Mouse (Mus musculus): Measurements from ENCODE around the gene Slc2a4. TPM values are rescaled to one million over a fixed set of nuclear protein-coding genes. Genes with fewer than 3 reads are reported as not detected.

Gene Slc2a4
- polyA plus RNA-seq, 1 experiment = 0.35 TPM

- TF ChIP-seq GATA1 (IDR thresholded peaks at IDR 0.05; ENCODE audit: low read length) = no peak
Measured at GRCm38 (mm10) chr11:69956218-69956617, 8.2 kb upstream of the Slc2a4 start.

GRCm38 (mm10) chr11:69953267-69953915 lies 5.4 kb upstream of the Slc2a4 start:
- no peak for TF ChIP-seq GATA1 (IDR thresholded peaks at IDR 0.05; ENCODE audit: low read length)

- no peak for TF ChIP-seq GATA1 (IDR thresholded peaks at IDR 0.05; ENCODE audit: low read length)
Measured at GRCm38 (mm10) chr11:69952274-69952673, 4.3 kb upstream of the Slc2a4 start.

GRCm38 (mm10) chr11:69950807-69951459 lies 2.9 kb upstream of the Slc2a4 start:
- no peak for TF ChIP-seq GATA1 (IDR thresholded peaks at IDR 0.05; ENCODE audit: low read length)

- TF ChIP-seq GATA1 (IDR thresholded peaks at IDR 0.05; ENCODE audit: low read length) = no peak
Measured at GRCm38 (mm10) chr11:69948763-69949150, 769 bp upstream of the Slc2a4 start.

- no peak for TF ChIP-seq GATA1 (IDR thresholded peaks at IDR 0.05; ENCODE audit: low read length)
Measured at GRCm38 (mm10) chr11:69947337-69948065, 487 bp downstream of the Slc2a4 start.

- no peak for TF ChIP-seq GATA1 (IDR thresholded peaks at IDR 0.05; ENCODE audit: low read length)
Measured at GRCm38 (mm10) chr11:69945997-69946891, 1.7 kb downstream of the Slc2a4 start.

GRCm38 (mm10) chr11:69945216-69945615 lies 2.8 kb downstream of the Slc2a4 start:
- TF ChIP-seq GATA1 (IDR thresholded peaks at IDR 0.05; ENCODE audit: low read length) = no peak

- no peak for TF ChIP-seq GATA1 (IDR thresholded peaks at IDR 0.05; ENCODE audit: low read length)
Measured at GRCm38 (mm10) chr11:69940962-69941361, 7.0 kb downstream of the Slc2a4 start.

GRCm38 (mm10) chr11:69939731-69940130 lies 8.3 kb downstream of the Slc2a4 start:
- no peak for TF ChIP-seq GATA1 (IDR thresholded peaks at IDR 0.05; ENCODE audit: low read length)

- TF ChIP-seq GATA1 (IDR thresholded peaks at IDR 0.05; ENCODE audit: low read length) = no peak
Measured at GRCm38 (mm10) chr11:69939181-69939580, 8.8 kb downstream of the Slc2a4 start.

GRCm38 (mm10) chr11:69938401-69938979 lies 9.5 kb downstream of the Slc2a4 start:
- TF ChIP-seq GATA1 (IDR thresholded peaks at IDR 0.05; ENCODE audit: low read length) = no peak

- TF ChIP-seq GATA1 (IDR thresholded peaks at IDR 0.05; ENCODE audit: low read length) = no peak
Measured at GRCm38 (mm10) chr11:69937834-69938233, 10.2 kb downstream of the Slc2a4 start.

GRCm38 (mm10) chr11:69937385-69937784 lies 10.6 kb downstream of the Slc2a4 start:
- no peak for TF ChIP-seq GATA1 (IDR thresholded peaks at IDR 0.05; ENCODE audit: low read length)

GRCm38 (mm10) chr11:69936714-69937347 lies 11.2 kb downstream of the Slc2a4 start:
- no peak for TF ChIP-seq GATA1 (IDR thresholded peaks at IDR 0.05; ENCODE audit: low read length)
